Mouse (Mus musculus) midbrain, embryonic 16.5 days (tissue): ENCODE data around the gene Aff4. TPM values are rescaled to one million over a fixed set of nuclear protein-coding genes. Genes with fewer than 3 reads are reported as not detected.
"Not testable (repeated sequence)": the region's sequence is repeated elsewhere in the genome, so short reads cannot be mapped to it uniquely, and the experiment has no call there.

ENCODE experiments used
- ATAC-seq: fragments of 200-750 bp; cut with Nextera tagmentation; 2 replicates; pipeline ENCODE4 v1.8.0; 2017; ENCODE audit warnings: moderate TSS enrichment
- H3K27ac ChIP-seq: fragments of 300-500 bp; sonication (generic); 2 replicates; pipeline ENCODE4 v1.5.1; 2014; ENCODE audit warnings: mild to moderate bottlenecking, low read length, mixed read lengths
- H3K27me3 ChIP-seq: fragments of 300-500 bp; sonication (generic); 2 replicates; pipeline ENCODE4 v1.6.1; 2014; ENCODE audit warnings: low read depth, low read length, mixed read lengths; ENCODE audit not compliant: control insufficient read depth, insufficient read depth
- H3K36me3 ChIP-seq: fragments of 300-500 bp; sonication (generic); 2 replicates; pipeline ENCODE4 v1.6.1; 2014; ENCODE audit warnings: mild to moderate bottlenecking, low read length, moderate library complexity, mixed read lengths; ENCODE audit not compliant: control insufficient read depth, insufficient read depth
- H3K4me1 ChIP-seq: fragments of 300-500 bp; sonication (generic); 2 replicates; pipeline ENCODE4 v1.6.1; 2014; ENCODE audit warnings: mild to moderate bottlenecking, low read length, mixed read lengths; ENCODE audit not compliant: control insufficient read depth, insufficient read depth
- H3K4me2 ChIP-seq: fragments of 300-500 bp; sonication (generic); 2 replicates; pipeline ENCODE4 v1.6.1; 2014; ENCODE audit warnings: mild to moderate bottlenecking, low read length, mixed read lengths
- H3K4me3 ChIP-seq: fragments of 300-500 bp; sonication (generic); 2 replicates; pipeline ENCODE4 v1.5.1; 2014; ENCODE audit warnings: low read depth, mild to moderate bottlenecking, low read length, moderate library complexity, mixed read lengths
- H3K9ac ChIP-seq: fragments of 300-500 bp; sonication (generic); 2 replicates; pipeline ENCODE4 v1.6.1; 2014; ENCODE audit warnings: low read depth, low read length, mixed read lengths
- H3K9me3 ChIP-seq: fragments of 300-500 bp; sonication (generic); replicated peaks from 2 replicates; pipeline ENCODE4 v1.6.1; 2014; ENCODE audit warnings: mild to moderate bottlenecking, low read length, mixed read lengths; ENCODE audit not compliant: control insufficient read depth, poor library complexity, severe bottlenecking
- WGBS: fragments of 180-500 bp; shearing (Covaris S2); extraction: QIAGEN DNeasy Blood & Tissue Kit; methylation state at CpG from one replicate; pipeline ENCODE4 v1.1.7; 2014; 5-methylcytosine and 5-hydroxymethylcytosine counted together
- polyA plus RNA-seq: library from polyadenylated mRNA; unstranded; fragments of >200 nt; fragmentation: Nextera tagmentation; extraction: Ambion mirVana; gene quantifications from 2 replicates; pipeline ENCODE4 v1.2.1, GENCODE M21; 2015

The Aff4 gene
- polyA plus RNA-seq, 1 experiment from 2014 or later = 42.4 TPM

GRCm38 (mm10) chr11:53312823-53313222 is 37.8 kb upstream of the Aff4 start:
- not testable (repeated sequence) for H3K9ac ChIP-seq, H3K36me3 ChIP-seq, H3K4me2 ChIP-seq, H3K27me3 ChIP-seq, H3K9me3 ChIP-seq, H3K27ac ChIP-seq, ATAC-seq, H3K4me3 ChIP-seq, H3K4me1 ChIP-seq
- WGBS = 85% methylated on average over 1 of the region's 1 CpGs

DNA sequence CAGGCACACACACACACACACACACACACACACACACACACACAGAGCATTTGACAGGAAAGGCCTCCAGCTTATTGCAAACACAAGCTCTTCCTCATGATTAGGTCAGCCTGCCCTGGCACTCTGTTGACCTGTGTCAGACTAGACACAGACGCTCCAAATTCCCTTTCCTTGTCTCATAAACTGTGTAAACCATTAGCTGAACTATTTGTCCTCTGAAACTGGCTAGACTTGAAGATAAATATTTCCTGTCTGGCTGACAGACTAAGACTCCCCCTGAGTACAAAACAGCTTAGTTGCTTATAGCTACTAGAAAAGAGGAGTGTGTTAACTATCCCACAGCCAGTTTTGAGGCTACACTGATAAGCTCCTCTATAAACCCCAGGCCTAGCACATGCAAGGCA is 35.9 kb upstream of the Aff4 start:
- no peak overlapping the region for H3K9ac ChIP-seq
- H3K9me3 ChIP-seq = no peaks in the 10 kb centered on the region
- H3K27me3 ChIP-seq = no peaks in the 10 kb centered on the region
- no peak for ATAC-seq
- 77% methylated on average over 1 of the region's 1 CpGs for WGBS
- H3K27ac ChIP-seq = no peak overlapping the region
- no peaks in the 10 kb centered on the region for H3K4me1 ChIP-seq
- no peak overlapping the region for H3K4me2 ChIP-seq
- no peak overlapping the region for H3K4me3 ChIP-seq
- H3K36me3 ChIP-seq = no peaks in the 10 kb centered on the region

DNA sequence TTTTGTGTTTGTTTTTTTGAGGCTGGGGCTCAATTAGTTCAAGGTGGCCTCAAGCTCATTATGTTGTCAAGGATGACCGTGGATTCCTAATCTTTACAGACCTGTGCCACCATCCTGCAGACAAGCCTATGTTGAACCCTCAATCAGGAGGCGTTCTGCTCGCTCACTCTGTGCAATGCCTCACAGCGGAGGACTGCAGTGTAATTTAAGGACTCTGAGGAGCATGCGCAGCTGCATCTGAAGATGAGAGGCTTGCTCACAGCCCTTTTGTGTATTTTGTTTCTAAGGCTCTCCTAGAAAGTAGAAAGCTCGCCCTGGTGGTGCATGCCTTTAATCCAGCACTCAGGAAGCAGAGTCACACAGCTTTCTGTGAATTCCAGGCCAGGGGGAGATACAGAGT is 33.6 kb upstream of the Aff4 start:
- ATAC-seq = no peak
- no peaks in the 10 kb centered on the region for H3K9me3 ChIP-seq
- no peaks in the 10 kb centered on the region for H3K36me3 ChIP-seq
- no peaks in the 10 kb centered on the region for H3K27me3 ChIP-seq
- H3K4me3 ChIP-seq = no peak overlapping the region
- H3K4me2 ChIP-seq = no peak overlapping the region
- no peak overlapping the region for H3K9ac ChIP-seq
- H3K4me1 ChIP-seq = no peaks in the 10 kb centered on the region
- WGBS = 54% methylated on average over 6 of the region's 6 CpGs
- no peak overlapping the region for H3K27ac ChIP-seq

- 90% methylated on average over 7 of the region's 7 CpGs for WGBS
- Histone ChIP-seq H3K27ac (no peak overlapping the region), H3K9ac (no peak overlapping the region), H3K27me3 (no peaks in the 10 kb centered on the region), H3K4me3 (no peak overlapping the region), H3K9me3 (no peaks in the 10 kb centered on the region), H3K36me3 (no peaks in the 10 kb centered on the region), H3K4me2 (no peak overlapping the region), H3K4me1 (no peaks in the 10 kb centered on the region)
- no peak for ATAC-seq
Measured at GRCm38 (mm10) chr11:53318041-53318440, 32.6 kb upstream of the Aff4 start.

DNA sequence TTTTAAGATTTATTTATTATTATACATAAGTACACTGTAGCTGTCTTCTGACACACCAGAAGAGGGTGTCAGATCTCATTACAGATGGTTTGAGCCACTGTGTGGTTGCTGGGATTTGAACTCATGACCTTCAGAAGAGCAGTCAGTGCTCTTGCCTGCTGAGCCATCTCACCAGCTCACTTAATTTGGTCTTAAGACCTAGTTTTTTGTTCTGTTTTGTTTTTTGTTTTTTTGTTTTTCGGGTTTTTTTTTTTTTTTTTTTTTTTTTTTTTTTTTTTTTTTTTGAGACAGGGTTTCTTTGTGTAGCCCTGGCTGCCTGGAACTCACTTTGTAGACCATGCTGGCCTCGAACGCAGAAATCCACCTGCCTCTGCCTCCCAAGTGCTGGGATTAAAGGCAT is 32.1 kb upstream of the Aff4 start:
- not testable (repeated sequence) for H3K9me3 ChIP-seq, H3K4me1 ChIP-seq, H3K9ac ChIP-seq, ATAC-seq, H3K4me2 ChIP-seq, H3K36me3 ChIP-seq, H3K27ac ChIP-seq, H3K4me3 ChIP-seq, H3K27me3 ChIP-seq
- WGBS = 79% methylated on average over 2 of the region's 3 CpGs

DNA sequence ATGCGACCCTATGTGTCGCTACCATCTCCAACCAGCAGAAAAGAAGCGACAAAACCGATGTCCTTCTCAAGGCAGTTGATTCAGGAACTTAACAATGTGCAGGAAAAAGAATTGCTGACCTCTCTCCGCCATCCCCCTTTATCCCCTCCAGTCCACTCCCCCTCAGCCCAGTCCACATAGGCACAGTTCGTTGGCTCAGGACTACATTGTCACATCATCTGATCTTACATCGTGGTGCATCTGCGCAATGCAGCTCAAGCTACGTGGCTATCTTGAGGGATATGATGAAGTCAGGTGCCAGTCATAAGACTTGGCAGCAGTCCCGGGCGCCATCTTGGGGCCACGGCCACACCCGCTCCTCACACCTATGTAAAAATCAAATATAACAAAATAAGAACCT is 30.8 kb upstream of the Aff4 start:
- WGBS = 95% methylated on average over 13 of the region's 13 CpGs
- not testable (repeated sequence) for ATAC-seq, H3K4me1 ChIP-seq, H3K27ac ChIP-seq, H3K4me3 ChIP-seq, H3K27me3 ChIP-seq, H3K4me2 ChIP-seq, H3K9me3 ChIP-seq, H3K36me3 ChIP-seq, H3K9ac ChIP-seq

GRCm38 (mm10) chr11:53324512-53324968 is 26.1 kb upstream of the Aff4 start, which contains the start of gene Zcchc10:
TSS of gene Zcchc10 (plus strand) at chr11:53324679.
- peak within 1 kb of the TSS; percentile 73 for H3K9ac ChIP-seq
- peak within 1 kb of the TSS; percentile 84 for H3K4me3 ChIP-seq
- H3K27me3 ChIP-seq = no peaks in the 10 kb centered on the region
- peaks cover 10% of the 10 kb centered on the region; the same call in 1 of the 2 replicates for H3K36me3 ChIP-seq
- H3K4me2 ChIP-seq = peak within 1 kb of the TSS; percentile 61
- ATAC-seq = peak; percentile 96
- H3K4me1 ChIP-seq = peaks cover 9% of the 10 kb centered on the region
- under 1% methylated on average over 21 of the region's 21 CpGs for WGBS
- H3K9me3 ChIP-seq = no peaks in the 10 kb centered on the region
- peak within 1 kb of the TSS; percentile 80 for H3K27ac ChIP-seq

- ATAC-seq = no peak
- Histone ChIP-seq H3K27me3 (no peaks in the 10 kb centered on the region), H3K9me3 (no peaks in the 10 kb centered on the region), H3K4me3 (no peak overlapping the region), H3K27ac (no peak overlapping the region), H3K4me2 (no peak overlapping the region), H3K4me1 (peaks cover 5% of the 10 kb centered on the region), H3K36me3 (peaks cover 26% of the 10 kb centered on the region), H3K9ac (no peak overlapping the region)
- 96% methylated on average over 7 of the region's 7 CpGs for WGBS
Measured at GRCm38 (mm10) chr11:53330325-53330724, 20.3 kb upstream of the Aff4 start.

DNA sequence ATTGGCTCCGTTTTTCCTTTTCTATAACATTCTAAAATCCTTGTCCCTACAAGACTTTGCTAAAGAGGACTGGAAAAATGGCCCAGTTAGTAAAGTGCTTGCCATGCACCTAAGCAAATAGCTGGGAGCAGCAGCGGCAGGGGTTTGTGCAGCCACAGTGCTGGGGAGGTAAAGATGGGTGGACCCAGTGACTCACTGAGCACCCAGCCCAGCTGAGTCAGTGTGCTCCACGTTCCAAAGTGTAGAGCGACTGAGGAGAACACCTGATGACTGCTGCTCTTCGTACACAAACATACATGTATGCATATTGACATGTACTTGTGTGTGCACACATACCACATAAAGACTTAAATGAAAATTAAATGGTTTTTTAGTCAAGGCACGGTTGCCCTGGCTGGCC is 19.5 kb upstream of the Aff4 start:
- no peaks in the 10 kb centered on the region for H3K4me1 ChIP-seq
- H3K36me3 ChIP-seq = peaks cover 26% of the 10 kb centered on the region
- H3K9ac ChIP-seq = no peak overlapping the region
- H3K4me3 ChIP-seq = no peak overlapping the region
- no peak for ATAC-seq
- WGBS = 98% methylated on average over 6 of the region's 6 CpGs
- H3K27me3 ChIP-seq = no peaks in the 10 kb centered on the region
- H3K4me2 ChIP-seq = no peak overlapping the region
- H3K9me3 ChIP-seq = no peaks in the 10 kb centered on the region
- no peak overlapping the region for H3K27ac ChIP-seq
